Comparison of ENCODE assay signal across 14 mouse cellular contexts in genomic region chr6:137540800-137541199, GRCm38 (mm10).
DNase-seq lines count a peak whose midpoint lies in the region; ATAC-seq and TF ChIP-seq lines count a peak whose summit lies in the region.
"Had no signal": no experiment of that assay in that cellular context is flagged by ENCODE, and none has a peak within 500 bp of the region (broad histone marks: within the 10 kb centered on the region; RNA-seq: fewer than 3 reads in every experiment).

No protein-coding gene starts in this region.

- H3K4me1 ChIP-seq in testis, adult 2 months (ENCODE audit: control insufficient read depth, insufficient read depth, low read length): peaks cover 3% of the 10 kb centered on the region; the same call in 1 of the 2 replicates
- peaks cover 3 to 15% of the 10 kb centered on the region in 2 experiments; a peak in 2 of 4 replicates for H3K4me1 ChIP-seq in liver, embryonic 14.5 days (replicated peaks; ENCODE audit: control insufficient read depth in 2 of 2, insufficient read depth in 2 of 2, low read length in 1 of 2)
- peaks cover 3% of the 10 kb centered on the region; the same call in 1 of the 2 replicates for H3K4me1 ChIP-seq in cerebellum, adult 2 months (ENCODE audit: control insufficient read depth, insufficient read depth, low read length)

- no peak for TF ChIP-seq POLR2A in testis, adult 2 months (IDR thresholded peaks at IDR 0.05; ENCODE audit: control insufficient read depth, low read depth, low read length)
- no peak for TF ChIP-seq POLR2A in cerebellum, adult 2 months (IDR thresholded peaks at IDR 0.05; ENCODE audit: borderline replicate concordance, insufficient read depth, low read length)

- ATAC-seq in liver, embryonic 14.5 days (ENCODE audit: insufficient read depth): no peak
- ATAC-seq: forebrain, postnatal 0 days had no signal

- no peaks in the 10 kb centered on the region for H3K36me3 ChIP-seq in testis, adult 2 months (ENCODE audit: control insufficient read depth, insufficient read depth, low read length)
- H3K36me3 ChIP-seq in liver, embryonic 14.5 days (replicated peaks; ENCODE audit: control insufficient read depth, insufficient read depth, low read depth): no peaks in the 10 kb centered on the region
- H3K36me3 ChIP-seq: limb, embryonic 10.5 days had no signal

- peak overlapping the region; percentile 45; the same call in 1 of the 2 replicates for H3K4me2 ChIP-seq in liver, embryonic 14.5 days (ENCODE audit: low read depth)

- no peak overlapping the region for H3K9ac ChIP-seq in liver, embryonic 14.5 days (replicated peaks)
- H3K9ac ChIP-seq: forebrain, postnatal 0 days had no signal

- WGBS in liver, embryonic 14.5 days (ENCODE audit: insufficient replicate concordance): 50% methylated on average over 5 of the region's 5 CpGs
- WGBS in cerebellum, adult 2 months: 80% methylated on average over 5 of the region's 5 CpGs

- no peak overlapping the region for H3K4me3 ChIP-seq in testis, adult 2 months (ENCODE audit: control insufficient read depth, low read depth, low read length)
- no peak overlapping the region for H3K4me3 ChIP-seq in liver, embryonic 14.5 days (ENCODE audit: insufficient read depth in 1 of 2, low read depth in 2 of 2, low read length in 2 of 2)
- H3K4me3 ChIP-seq in cerebellum, adult 2 months (replicated peaks; ENCODE audit: insufficient read depth, low read depth, low read length): no peak overlapping the region
- H3K4me3 ChIP-seq: limb, embryonic 10.5 days; megakaryocyte, embryonic 14.5 days had no signal

- DNase-seq in testis, postnatal 10 days (ENCODE audit: low spot score): no peak
- no peak for DNase-seq in liver, embryonic 14.5 days (ENCODE audit: low read depth in 3 of 3, low spot score in 3 of 3)
- peak; percentile 17 for DNase-seq in lung, postnatal 14 days
- DNase-seq in yolk sac, embryonic 10.5 days (ENCODE audit: low spot score): peak; percentile 56
- DNase-seq in gastrocnemius, adult 8-10 months (ENCODE audit: low spot score in 2 of 2): no peak
- DNase-seq in gastrocnemius, postnatal 4 days (ENCODE audit: low spot score in 2 of 2): no peak
- no peak for DNase-seq in cerebellum, adult 2 months
- DNase-seq: cerebellum, adult 18-20 months; forebrain, postnatal 0 days; kidney, adult 11 months; kidney, postnatal 36 days had no signal

- H3K9me3 ChIP-seq in liver, embryonic 14.5 days (ENCODE audit: control insufficient read depth, low read length): no peaks in the 10 kb centered on the region
- H3K9me3 ChIP-seq: limb, embryonic 10.5 days had no signal

- no peak for TF ChIP-seq EP300 in liver, embryonic 14.5 days (IDR thresholded peaks at IDR 0.05; ENCODE audit: low read depth)

- TF ChIP-seq CTCF in testis, adult 2 months (IDR thresholded peaks at IDR 0.05; ENCODE audit: control insufficient read depth, insufficient read depth, insufficient replicate concordance, low read depth, low read length): no peak
- no peak for TF ChIP-seq CTCF in liver, embryonic 14.5 days (IDR thresholded peaks at IDR 0.05; ENCODE audit: low read depth)
- no peak for TF ChIP-seq CTCF in cerebellum, adult 2 months (IDR thresholded peaks at IDR 0.05; ENCODE audit: borderline replicate concordance, insufficient read depth, low read depth, low read length)

- H3K27ac ChIP-seq in testis, adult 2 months (ENCODE audit: control insufficient read depth, insufficient read depth, low read depth, low read length): peak overlapping the region; percentile 37
- no peak overlapping the region for H3K27ac ChIP-seq in liver, embryonic 14.5 days
- no peak overlapping the region for H3K27ac ChIP-seq in cerebellum, adult 2 months (ENCODE audit: insufficient read depth, low read length)
- H3K27ac ChIP-seq: limb, embryonic 10.5 days had no signal

- H3K27me3 ChIP-seq in testis, adult 2 months (ENCODE audit: control insufficient read depth, insufficient read depth, low read length): no peaks in the 10 kb centered on the region
- no peaks in the 10 kb centered on the region for H3K27me3 ChIP-seq in liver, embryonic 14.5 days (ENCODE audit: control insufficient read depth, insufficient read depth, low read length)
- H3K27me3 ChIP-seq in cerebellum, adult 2 months (ENCODE audit: control insufficient read depth, insufficient read depth, low read length): no peaks in the 10 kb centered on the region

Comparison
In these comparisons a context has a peak if more than half of its experiments do, and no peak if none do; other contexts are left out.
1. DNase-seq: peak in lung, postnatal 14 days (single experiment) and yolk sac, embryonic 10.5 days (single experiment); none in testis, postnatal 10 days (single experiment), liver, embryonic 14.5 days (0 of 3), gastrocnemius, adult 8-10 months (0 of 2), gastrocnemius, postnatal 4 days (0 of 2) and cerebellum, adult 2 months (0 of 2).